Mouse (Mus musculus): ENCODE measurements around the gene Stk24. TPM values are rescaled to one million over a fixed set of nuclear protein-coding genes. Genes with fewer than 3 reads are reported as not detected.

The Stk24 gene
- polyA plus RNA-seq, 1 experiment from 2014 or later, result 51.5 TPM

DNA sequence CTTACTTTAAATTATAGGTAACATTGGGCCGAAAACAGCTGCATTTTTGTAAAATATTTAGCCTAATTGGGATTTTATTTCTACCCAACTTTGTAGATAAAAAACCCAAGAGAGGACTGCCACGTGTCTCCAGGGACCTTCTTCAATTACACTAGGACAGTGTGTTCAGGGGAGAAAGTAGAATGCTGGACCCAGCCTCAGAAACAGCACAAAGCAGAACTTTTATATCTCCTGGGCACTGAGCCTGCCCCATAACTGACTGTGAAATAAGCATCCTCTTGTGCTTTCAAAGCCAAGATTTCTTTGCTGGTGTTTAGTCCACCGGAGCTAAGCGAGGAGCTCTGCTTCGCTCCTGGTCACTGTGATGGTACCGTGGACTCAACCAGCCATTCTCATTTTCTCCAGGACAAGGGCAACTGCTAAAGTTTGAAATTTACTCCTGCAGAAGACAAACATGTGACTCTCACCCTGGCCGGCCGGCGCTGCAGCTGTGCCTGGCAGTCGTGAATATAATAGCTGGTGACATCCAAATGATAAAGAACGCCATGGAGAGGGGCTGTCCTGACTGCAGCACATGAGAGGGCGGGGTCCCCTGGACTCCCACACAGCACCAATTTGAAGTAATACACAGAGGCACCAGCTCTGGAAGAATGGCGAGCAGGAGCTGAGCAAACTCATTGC is 63.0 kb downstream of the Stk24 start:
- Histone ChIP-seq H3K4me1 (ENCODE audit: control insufficient read depth, insufficient read depth, low read length) (peaks cover 18% of the 10 kb centered on the region), H3K27ac (ENCODE audit: low read depth, low read length) (0 out of 2 replicates have a peak overlapping the region, but pooled peaks have one; percentile 24), H3K4me3 (ENCODE audit: low read length) (no peak overlapping the region), H3K9ac (ENCODE audit: low read depth, low read length) (no peak overlapping the region), H3K27me3 (ENCODE audit: control insufficient read depth, insufficient read depth, low read length) (no peaks in the 10 kb centered on the region), H3K4me2 (replicated peaks; ENCODE audit: low read depth, low read length) (no peak overlapping the region), H3K9me3 (ENCODE audit: control insufficient read depth, low read length) (no peaks in the 10 kb centered on the region), H3K36me3 (ENCODE audit: control insufficient read depth, insufficient read depth, low read length) (no peaks in the 10 kb centered on the region; the same call in 1 of the 2 replicates)
- WGBS, result 55% methylated on average over 13 of the region's 13 CpGs
- peak; percentile 20; the same call in 1 of the 2 replicates for ATAC-seq (ENCODE audit: low FRiP score, low TSS enrichment)

DNA sequence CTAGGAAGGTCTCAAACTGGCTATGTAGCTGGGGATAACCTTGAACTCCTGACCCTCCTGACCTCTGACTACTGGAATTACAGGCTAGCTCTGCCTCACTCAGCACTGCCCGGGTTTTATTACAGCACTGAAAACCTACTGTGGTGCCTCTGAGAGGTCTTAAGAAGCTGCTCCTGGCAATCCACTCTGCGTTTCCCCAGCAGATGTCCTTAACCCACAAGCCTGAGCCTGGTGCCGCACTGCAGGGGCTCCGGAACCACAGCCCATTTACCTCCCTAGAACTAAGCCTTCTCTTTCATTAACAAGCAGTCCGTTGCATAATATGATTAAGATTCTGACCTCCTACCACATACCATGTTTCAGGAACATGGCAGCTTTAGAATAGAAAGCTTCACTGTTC is 63.7 kb downstream of the Stk24 start:
- Histone ChIP-seq H3K4me3 (ENCODE audit: low read length) (no peak overlapping the region), H3K27ac (ENCODE audit: low read depth, low read length) (0 out of 2 replicates have a peak overlapping the region, but pooled peaks have one; percentile 24), H3K4me2 (replicated peaks; ENCODE audit: low read depth, low read length) (no peak overlapping the region), H3K36me3 (ENCODE audit: control insufficient read depth, insufficient read depth, low read length) (no peaks in the 10 kb centered on the region; the same call in 1 of the 2 replicates), H3K27me3 (ENCODE audit: control insufficient read depth, insufficient read depth, low read length) (no peaks in the 10 kb centered on the region), H3K4me1 (ENCODE audit: control insufficient read depth, insufficient read depth, low read length) (peaks cover 18% of the 10 kb centered on the region), H3K9me3 (ENCODE audit: control insufficient read depth, low read length) (no peaks in the 10 kb centered on the region), H3K9ac (ENCODE audit: low read depth, low read length) (no peak overlapping the region)
- ATAC-seq (ENCODE audit: low FRiP score, low TSS enrichment), result no peak
- WGBS, result 56% methylated on average over 5 of the region's 5 CpGs

DNA sequence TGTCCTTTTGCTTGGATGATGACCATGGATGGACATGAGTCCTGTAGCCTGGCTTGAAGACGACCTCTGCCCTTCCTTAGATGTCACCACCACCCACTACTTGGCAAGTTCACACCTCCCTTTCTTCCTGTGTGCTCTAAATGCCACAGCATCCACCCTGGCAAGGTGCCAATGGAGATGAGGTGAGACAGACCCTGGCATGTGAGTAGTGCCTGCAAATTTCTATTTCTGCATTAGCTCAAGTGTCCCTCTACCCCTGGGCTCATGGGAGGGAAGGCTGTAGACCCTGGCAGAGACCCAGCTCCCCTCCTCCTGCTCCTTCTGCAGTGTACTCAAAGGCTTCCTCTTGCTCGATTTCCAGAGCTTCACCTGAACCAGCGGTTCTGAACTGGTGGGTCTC is 64.9 kb downstream of the Stk24 start:
- Histone ChIP-seq H3K9ac (ENCODE audit: low read depth, low read length) (no peak overlapping the region), H3K4me1 (ENCODE audit: control insufficient read depth, insufficient read depth, low read length) (peaks cover 28% of the 10 kb centered on the region), H3K4me2 (replicated peaks; ENCODE audit: low read depth, low read length) (no peak overlapping the region), H3K27me3 (ENCODE audit: control insufficient read depth, insufficient read depth, low read length) (no peaks in the 10 kb centered on the region), H3K36me3 (ENCODE audit: control insufficient read depth, insufficient read depth, low read length) (no peaks in the 10 kb centered on the region; the same call in 1 of the 2 replicates), H3K9me3 (ENCODE audit: control insufficient read depth, low read length) (no peaks in the 10 kb centered on the region), H3K27ac (ENCODE audit: low read depth, low read length) (no peak overlapping the region), H3K4me3 (ENCODE audit: low read length) (no peak overlapping the region)
- ATAC-seq (ENCODE audit: low FRiP score, low TSS enrichment), result no peak
- 81% methylated on average over 3 of the region's 3 CpGs for WGBS

DNA sequence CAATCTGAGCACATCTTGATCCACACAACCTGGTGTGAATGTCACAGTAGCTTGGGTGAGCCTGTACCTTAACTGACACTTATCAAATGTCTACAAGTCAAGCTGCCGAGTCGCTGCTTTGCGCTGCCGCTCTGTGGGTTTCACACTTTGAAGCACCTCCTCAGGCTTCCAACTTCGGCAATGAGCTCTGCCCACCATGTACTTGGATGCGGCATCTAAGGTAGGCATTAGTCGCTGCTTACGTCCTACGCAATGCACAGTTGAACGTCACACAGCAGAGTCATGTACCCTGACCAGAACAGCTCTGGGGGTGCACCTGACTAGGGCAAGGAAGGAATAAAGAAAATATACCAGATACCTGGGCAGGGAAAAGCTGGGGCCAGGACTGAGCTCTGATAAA is 66.5 kb downstream of the Stk24 start:
- ATAC-seq (ENCODE audit: low FRiP score, low TSS enrichment), result no peak
- no peak overlapping the region for H3K27ac ChIP-seq (ENCODE audit: low read depth, low read length)
- H3K9ac ChIP-seq (ENCODE audit: low read depth, low read length), result no peak overlapping the region
- no peaks in the 10 kb centered on the region for H3K9me3 ChIP-seq (ENCODE audit: control insufficient read depth, low read length)
- H3K4me3 ChIP-seq (ENCODE audit: low read length), result no peak overlapping the region
- no peak overlapping the region for H3K4me2 ChIP-seq (replicated peaks; ENCODE audit: low read depth, low read length)
- no peaks in the 10 kb centered on the region; the same call in 1 of the 2 replicates for H3K36me3 ChIP-seq (ENCODE audit: control insufficient read depth, insufficient read depth, low read length)
- H3K27me3 ChIP-seq (ENCODE audit: control insufficient read depth, insufficient read depth, low read length), result no peaks in the 10 kb centered on the region
- H3K4me1 ChIP-seq (ENCODE audit: control insufficient read depth, insufficient read depth, low read length), result peaks cover 36% of the 10 kb centered on the region
- 94% methylated on average over 10 of the region's 10 CpGs for WGBS

DNA sequence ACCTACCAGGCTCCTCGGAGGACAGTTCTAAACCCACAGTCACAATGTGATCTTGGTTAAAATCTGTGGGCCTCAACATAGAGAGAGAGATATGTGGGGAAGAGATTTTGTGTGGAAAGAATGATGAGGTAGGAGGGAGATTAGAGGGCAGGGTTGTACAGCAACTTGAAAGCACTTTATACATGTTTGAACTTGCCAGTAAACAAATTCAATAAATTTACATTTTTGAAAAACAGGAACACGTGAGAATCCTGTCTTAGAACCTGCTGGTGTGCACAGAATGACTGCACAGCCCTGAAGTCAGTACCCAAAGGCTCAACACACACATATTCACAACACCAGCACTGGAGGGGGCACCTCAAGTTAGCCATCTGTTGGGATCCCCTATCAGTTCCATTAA is 68.7 kb downstream of the Stk24 start:
- Histone ChIP-seq H3K4me1 (ENCODE audit: control insufficient read depth, insufficient read depth, low read length) (peaks cover 20% of the 10 kb centered on the region), H3K4me3 (ENCODE audit: low read length) (no peak overlapping the region), H3K36me3 (ENCODE audit: control insufficient read depth, insufficient read depth, low read length) (peaks cover 3% of the 10 kb centered on the region; the same call in 1 of the 2 replicates), H3K27ac (ENCODE audit: low read depth, low read length) (no peak overlapping the region), H3K9ac (ENCODE audit: low read depth, low read length) (no peak overlapping the region), H3K27me3 (ENCODE audit: control insufficient read depth, insufficient read depth, low read length) (no peaks in the 10 kb centered on the region), H3K9me3 (ENCODE audit: control insufficient read depth, low read length) (no peaks in the 10 kb centered on the region), H3K4me2 (replicated peaks; ENCODE audit: low read depth, low read length) (no peak overlapping the region)
- WGBS, result 88% methylated on average over 2 of the region's 2 CpGs
- no peak for ATAC-seq (ENCODE audit: low FRiP score, low TSS enrichment)

DNA sequence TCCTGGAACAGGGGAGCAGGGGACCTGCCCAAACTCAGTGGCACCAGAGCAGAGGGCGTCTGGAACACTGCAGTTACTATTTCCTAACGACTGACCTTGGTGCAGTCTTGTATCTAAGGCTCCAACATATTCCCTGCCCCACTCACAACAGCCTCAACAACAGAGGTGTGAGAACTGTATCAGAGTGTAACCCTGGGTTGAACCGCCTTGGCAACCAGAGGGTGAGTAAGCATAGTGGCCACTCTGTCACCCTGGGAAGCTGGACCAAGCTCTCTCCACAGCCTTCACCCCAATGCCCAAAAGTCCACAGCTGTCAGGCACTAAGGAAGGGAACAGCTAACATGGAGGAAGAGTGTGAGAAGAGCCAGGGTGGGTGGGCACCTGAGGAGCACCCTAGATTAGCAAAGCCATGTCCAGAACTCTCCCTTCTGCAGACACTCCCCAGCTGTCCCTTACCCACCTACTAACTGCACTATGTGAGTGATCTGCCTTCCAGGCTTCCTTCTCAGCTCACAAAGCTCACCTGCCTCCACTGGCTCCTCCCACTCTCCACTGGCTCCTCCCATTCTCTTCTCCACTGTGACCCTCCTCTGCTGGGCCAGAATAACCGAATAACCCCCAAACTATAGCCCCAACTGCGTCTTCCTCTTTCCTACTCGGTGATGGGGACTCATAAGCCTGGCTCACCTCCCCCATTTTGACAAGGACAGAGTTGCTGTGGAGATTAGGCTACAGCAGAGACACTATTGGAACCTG is 69.3 kb downstream of the Stk24 start:
- no peaks in the 10 kb centered on the region for H3K9me3 ChIP-seq (ENCODE audit: control insufficient read depth, low read length)
- H3K4me1 ChIP-seq (ENCODE audit: control insufficient read depth, insufficient read depth, low read length), result peaks cover 18% of the 10 kb centered on the region
- no peak overlapping the region for H3K27ac ChIP-seq (ENCODE audit: low read depth, low read length)
- H3K27me3 ChIP-seq (ENCODE audit: control insufficient read depth, insufficient read depth, low read length), result no peaks in the 10 kb centered on the region
- no peak overlapping the region for H3K9ac ChIP-seq (ENCODE audit: low read depth, low read length)
- WGBS, result 81% methylated on average over 6 of the region's 6 CpGs
- H3K36me3 ChIP-seq (ENCODE audit: control insufficient read depth, insufficient read depth, low read length), result peaks cover 3% of the 10 kb centered on the region; the same call in 1 of the 2 replicates
- H3K4me3 ChIP-seq (ENCODE audit: low read length), result no peak overlapping the region
- H3K4me2 ChIP-seq (replicated peaks; ENCODE audit: low read depth, low read length), result no peak overlapping the region
- peak; percentile 33; the same call in 1 of the 2 replicates for ATAC-seq (ENCODE audit: low FRiP score, low TSS enrichment)

DNA sequence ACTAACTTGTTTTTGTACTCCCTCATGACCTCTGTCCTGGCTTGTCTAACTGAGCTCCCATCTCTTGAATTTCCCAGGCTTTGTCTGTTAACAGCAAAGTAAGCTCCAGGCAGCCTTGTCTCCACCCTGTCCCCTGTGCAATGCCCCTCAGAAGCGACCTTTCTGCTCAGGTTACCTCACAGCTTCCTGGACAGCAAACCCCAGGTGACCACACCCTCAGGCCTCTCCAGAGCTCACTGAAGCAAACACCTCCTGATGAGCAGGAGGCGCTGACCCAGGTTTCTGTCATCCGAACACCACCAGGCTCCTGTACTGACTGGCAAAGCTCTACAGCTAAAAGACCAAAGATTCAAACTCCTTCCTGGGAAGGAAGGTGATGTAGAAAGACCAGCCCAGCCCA is 69.9 kb downstream of the Stk24 start:
- H3K9me3 ChIP-seq (ENCODE audit: control insufficient read depth, low read length), result no peaks in the 10 kb centered on the region
- no peak overlapping the region for H3K9ac ChIP-seq (ENCODE audit: low read depth, low read length)
- ATAC-seq (ENCODE audit: low FRiP score, low TSS enrichment), result peak; percentile 44; the same call in 1 of the 2 replicates
- H3K27ac ChIP-seq (ENCODE audit: low read depth, low read length), result no peak overlapping the region
- no peak overlapping the region for H3K4me2 ChIP-seq (replicated peaks; ENCODE audit: low read depth, low read length)
- H3K4me3 ChIP-seq (ENCODE audit: low read length), result no peak overlapping the region
- H3K36me3 ChIP-seq (ENCODE audit: control insufficient read depth, insufficient read depth, low read length), result peaks cover 3% of the 10 kb centered on the region; the same call in 1 of the 2 replicates
- peaks cover 18% of the 10 kb centered on the region for H3K4me1 ChIP-seq (ENCODE audit: control insufficient read depth, insufficient read depth, low read length)
- WGBS, result 45% methylated on average over 3 of the region's 3 CpGs
- no peaks in the 10 kb centered on the region for H3K27me3 ChIP-seq (ENCODE audit: control insufficient read depth, insufficient read depth, low read length)

DNA sequence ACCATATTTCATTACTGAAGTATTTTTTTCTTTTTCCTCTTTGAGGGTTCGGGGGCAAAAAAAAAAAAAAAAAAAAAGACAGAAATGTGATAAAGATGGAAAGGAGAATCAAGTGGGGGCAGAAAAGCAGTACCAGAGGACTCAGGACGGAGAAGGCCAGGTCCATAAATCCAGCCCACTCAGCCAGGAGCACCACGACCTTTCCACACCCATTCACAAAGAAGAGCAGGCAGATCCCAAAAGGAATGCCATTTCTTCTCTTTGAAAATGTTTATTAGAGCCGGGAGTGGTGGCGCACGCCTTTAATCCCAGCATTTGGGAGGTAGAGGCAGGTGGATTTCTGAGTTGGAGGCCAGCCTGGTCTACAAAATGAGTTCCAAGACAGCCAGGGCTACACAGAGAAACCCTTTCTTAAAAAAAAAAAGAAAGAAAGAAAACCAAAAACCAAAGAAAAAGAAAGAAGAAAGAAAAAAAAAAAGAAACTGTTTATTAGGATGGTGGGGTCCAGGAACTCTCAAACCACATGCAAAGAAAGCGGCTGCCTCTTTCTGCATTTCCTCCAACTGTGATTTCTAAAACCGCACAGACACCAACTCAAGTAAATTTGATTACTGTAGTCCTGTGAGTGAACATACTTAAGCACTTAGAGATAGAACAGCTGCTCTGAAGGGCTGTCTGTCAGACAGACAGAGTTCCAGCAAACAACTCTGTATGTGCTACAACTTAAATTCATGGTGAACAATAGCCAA is 74.3 kb downstream of the Stk24 start:
- H3K9ac ChIP-seq (ENCODE audit: low read depth, low read length), result no peak overlapping the region
- no peak for ATAC-seq (ENCODE audit: low FRiP score, low TSS enrichment)
- no peaks in the 10 kb centered on the region for H3K9me3 ChIP-seq (ENCODE audit: control insufficient read depth, low read length)
- H3K27ac ChIP-seq (ENCODE audit: low read depth, low read length), result no peak overlapping the region
- H3K36me3 ChIP-seq (ENCODE audit: control insufficient read depth, insufficient read depth, low read length), result peaks cover 22% of the 10 kb centered on the region
- WGBS, result 73% methylated on average over 8 of the region's 8 CpGs
- no peak overlapping the region for H3K4me3 ChIP-seq (ENCODE audit: low read length)
- H3K4me2 ChIP-seq (replicated peaks; ENCODE audit: low read depth, low read length), result no peak overlapping the region
- peaks cover 14% of the 10 kb centered on the region for H3K4me1 ChIP-seq (ENCODE audit: control insufficient read depth, insufficient read depth, low read length)
- H3K27me3 ChIP-seq (ENCODE audit: control insufficient read depth, insufficient read depth, low read length), result no peaks in the 10 kb centered on the region

All from kidney, embryonic 14.5 days (tissue).